Mouse (Mus musculus) adrenal gland, adult 8-10 months (tissue): ENCODE measurements at regions not wholly inside any gene's neighbourhood (a gene's known extent, or its start where the extent isn't known, plus 50 kb on each side); places are given as distances from the start of the nearest gene placed in this dataset.
A peak's percentile ranks its signal among the peaks of the same experiment; 100 is the strongest.

Experiments
- DNase-seq: peaks from one replicate; pipeline ENCODE4 v3.0.0; 2022

- no peak for DNase-seq
Measured at GRCm38 (mm10) chr8:50180682-50181081, 1336.9 kb upstream of the Tenm3 start.

GRCm38 (mm10) chr8:50164773-50165454, 1321.2 kb upstream of the Tenm3 start:
- DNase-seq = no peak

- DNase-seq = no peak
Measured at GRCm38 (mm10) chr8:50161076-50161475, 1317.3 kb upstream of the Tenm3 start.

- DNase-seq = no peak
Measured at GRCm38 (mm10) chr8:50160326-50160725, 1316.6 kb upstream of the Tenm3 start.

GRCm38 (mm10) chr8:50139876-50140275, 1296.1 kb upstream of the Tenm3 start:
- DNase-seq = peak; percentile 27

GRCm38 (mm10) chr8:50120041-50120440, 1276.3 kb upstream of the Tenm3 start:
- no peak for DNase-seq

- no peak for DNase-seq
Measured at GRCm38 (mm10) chr8:50082378-50082777, 1238.6 kb upstream of the Tenm3 start.

- no peak for DNase-seq
Measured at GRCm38 (mm10) chr8:50037096-50037495, 1193.3 kb upstream of the Tenm3 start.

GRCm38 (mm10) chr8:50027544-50027943, 1183.8 kb upstream of the Tenm3 start:
- DNase-seq = no peak

- no peak for DNase-seq
Measured at GRCm38 (mm10) chr8:50007546-50007945, 1163.8 kb upstream of the Tenm3 start.

GRCm38 (mm10) chr8:50004254-50004653, 1160.5 kb upstream of the Tenm3 start:
- DNase-seq = no peak

GRCm38 (mm10) chr8:50003641-50004040, 1159.9 kb upstream of the Tenm3 start:
- DNase-seq = no peak

- no peak for DNase-seq
Measured at GRCm38 (mm10) chr8:49998281-49999037, 1154.7 kb upstream of the Tenm3 start.
